Mouse (Mus musculus): ENCODE measurements around the gene Snd1.

DNA sequence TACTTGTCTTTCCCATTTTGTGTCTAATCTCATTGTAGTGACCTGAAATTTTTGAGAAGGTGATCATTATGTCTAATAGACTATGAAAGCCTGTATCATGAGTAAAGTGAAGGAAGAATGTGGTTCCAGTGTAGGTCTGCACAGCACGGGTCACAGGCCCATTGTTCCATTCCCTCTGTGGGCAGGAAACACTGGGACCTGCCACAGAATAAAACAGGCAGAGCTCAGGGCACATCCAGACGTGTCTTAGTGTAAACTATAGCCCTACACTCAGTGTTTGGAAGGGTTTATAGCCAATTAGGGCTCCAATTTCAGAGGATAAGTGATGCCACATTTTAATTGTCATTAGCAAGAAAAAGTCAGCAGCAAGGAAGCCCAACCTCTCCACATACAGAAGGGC, 386.0 kb downstream of the Snd1 start:
- TF ChIP-seq CTCF (IDR thresholded peaks at IDR 0.05; ENCODE audit: low read depth) (no peak), EP300 (IDR thresholded peaks at IDR 0.05; ENCODE audit: low read depth) (no peak)

Measured in liver, postnatal 0 days (tissue).